Mouse (Mus musculus) G1E (cell line): ENCODE data around the gene Cops2. TPM values are rescaled to one million over a fixed set of nuclear protein-coding genes. Genes with fewer than 3 reads are reported as not detected.
A peak's percentile ranks its signal among the peaks of the same experiment; 100 is the strongest.

ENCODE experiments used
- ATAC-seq: 2 replicates; pipeline ENCODE4 v1.8.0; 2016; ENCODE audit warnings: mild to moderate bottlenecking; ENCODE audit not compliant: insufficient number of reproducible peaks, poor library complexity, low FRiP score, severe bottlenecking; ENCODE audit errors: extremely low read depth
- DNase-seq: peaks from one replicate; pipeline ENCODE4 v3.0.0; 2012; ENCODE audit warnings: low spot score
- H3K27me3 ChIP-seq: 2 replicates; pipeline ENCODE4 v1.6.1; 2012; ENCODE audit warnings: mild to moderate bottlenecking, low read length, inconsistent platforms; ENCODE audit not compliant: insufficient read depth
- H3K36me3 ChIP-seq: replicated peaks from 2 replicates; pipeline ENCODE3; 2012; ENCODE audit warnings: mild to moderate bottlenecking, inconsistent platforms
- H3K4me1 ChIP-seq: 2 replicates; pipeline ENCODE4 v1.6.1; 2012; ENCODE audit warnings: low read depth, low read length, inconsistent platforms, mixed read lengths; ENCODE audit not compliant: insufficient read depth
- H3K4me3 ChIP-seq: 2 replicates; pipeline ENCODE4 v1.5.1; 2012; ENCODE audit warnings: low read depth, mild to moderate bottlenecking, inconsistent platforms, low read length, moderate library complexity, mixed read lengths
- H3K9me3 ChIP-seq: replicated peaks from 2 replicates; pipeline ENCODE4 v1.6.1; 2012; ENCODE audit warnings: inconsistent platforms
- CTCF ChIP-seq: IDR thresholded peaks from 2 replicates; pipeline ENCODE4 v1.5.1; 2012; ENCODE audit warnings: low read depth, low read length, inconsistent platforms, mixed read lengths
- GATA1 ChIP-seq: IDR thresholded peaks from 2 replicates; pipeline ENCODE4 v1.6.1; 2012; ENCODE audit warnings: borderline replicate concordance, low read length, inconsistent platforms, mixed read lengths
- GATA2 ChIP-seq: IDR thresholded peaks from 2 replicates; pipeline ENCODE4 v1.6.1; 2012; ENCODE audit warnings: low read depth, low read length, inconsistent platforms, borderline replicate concordance
- POLR2AphosphoS5 ChIP-seq: IDR thresholded peaks from 2 replicates; pipeline ENCODE4 v1.6.1; 2012; ENCODE audit warnings: low read depth, low read length, inconsistent platforms; ENCODE audit not compliant: insufficient replicate concordance
- TAL1 ChIP-seq: conservative IDR thresholded peaks from 2 replicates; pipeline ENCODE4 v1.6.1; 2012; ENCODE audit warnings: low read depth, low read length, inconsistent platforms, mixed read lengths
- polyA plus RNA-seq: library from polyadenylated mRNA; stranded (reverse); fragments of >175 nt; gene quantifications from 2 replicates; pipeline ENCODE4 v1.2.3, GENCODE M21; 2012
- total RNA-seq, 2 experiments: library from RNA; stranded (forward) in 1 of 2; stranded (reverse) in 1 of 2; fragments of 200-1000 nt in 1 of 2; fragments of >200 nt in 1 of 2; fragmentation: Nextera tagmentation in 1 of 2; gene quantifications; 2 replicates each; pipeline ENCODE4 v1.2.3; 2014 to 2017

Gene Cops2
- total and polyA plus RNA-seq, 3 experiments, result 6.2 to 277 (median 163) TPM

GRCm38 (mm10) chr2:125896355-125896754, 37.4 kb upstream of the Cops2 start:
- H3K27me3 ChIP-seq, result no peaks in the 10 kb centered on the region
- H3K9me3 ChIP-seq, result no peaks in the 10 kb centered on the region
- ATAC-seq, result no peak
- no peak overlapping the region for H3K4me3 ChIP-seq
- H3K4me1 ChIP-seq, result peaks cover 21% of the 10 kb centered on the region
- no peak for DNase-seq
- H3K36me3 ChIP-seq, result peaks cover 48% of the 10 kb centered on the region
- TF ChIP-seq GATA1 (no peak), CTCF (no peak), GATA2 (no peak), POLR2AphosphoS5 (no peak), TAL1 (no peak)

- ATAC-seq (no peak), DNase-seq (no peak)
- Histone ChIP-seq H3K4me3 (no peak overlapping the region), H3K36me3 (peaks cover 47% of the 10 kb centered on the region), H3K4me1 (peaks cover 9% of the 10 kb centered on the region), H3K9me3 (no peaks in the 10 kb centered on the region), H3K27me3 (no peaks in the 10 kb centered on the region)
- TF ChIP-seq GATA1 (no peak), GATA2 (no peak), POLR2AphosphoS5 (no peak), CTCF (no peak), TAL1 (no peak)
Measured at GRCm38 (mm10) chr2:125895099-125895498, 36.2 kb upstream of the Cops2 start.

DNA sequence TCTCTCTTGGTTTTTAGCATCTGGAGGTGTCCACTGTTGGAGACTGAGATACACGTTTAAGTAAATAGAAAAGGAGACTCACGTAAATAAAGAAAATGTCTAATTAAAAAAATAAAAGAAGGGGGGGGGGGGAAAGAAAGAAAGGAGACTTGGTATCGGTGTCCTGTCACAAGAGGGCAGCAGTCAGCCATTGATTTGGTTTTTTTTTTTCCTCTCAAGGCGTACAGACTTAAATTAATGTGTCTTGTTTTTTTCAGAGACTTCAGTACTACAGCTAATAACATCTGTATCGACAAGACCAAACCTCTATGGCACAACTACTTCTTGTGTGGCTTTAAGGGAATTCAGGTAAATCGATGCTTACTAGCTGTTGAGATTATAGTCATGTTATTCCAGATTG, 34.2 kb upstream of the Cops2 start:
- ATAC-seq, result no peak
- Histone ChIP-seq H3K36me3 (peaks cover 45% of the 10 kb centered on the region), H3K27me3 (no peaks in the 10 kb centered on the region), H3K9me3 (no peaks in the 10 kb centered on the region), H3K4me1 (peaks cover 2% of the 10 kb centered on the region; the same call in 1 of the 2 replicates), H3K4me3 (no peak overlapping the region)
- TF ChIP-seq GATA1 (no peak), GATA2 (no peak), TAL1 (no peak), CTCF (no peak), POLR2AphosphoS5 (no peak)
- no peak for DNase-seq

DNA sequence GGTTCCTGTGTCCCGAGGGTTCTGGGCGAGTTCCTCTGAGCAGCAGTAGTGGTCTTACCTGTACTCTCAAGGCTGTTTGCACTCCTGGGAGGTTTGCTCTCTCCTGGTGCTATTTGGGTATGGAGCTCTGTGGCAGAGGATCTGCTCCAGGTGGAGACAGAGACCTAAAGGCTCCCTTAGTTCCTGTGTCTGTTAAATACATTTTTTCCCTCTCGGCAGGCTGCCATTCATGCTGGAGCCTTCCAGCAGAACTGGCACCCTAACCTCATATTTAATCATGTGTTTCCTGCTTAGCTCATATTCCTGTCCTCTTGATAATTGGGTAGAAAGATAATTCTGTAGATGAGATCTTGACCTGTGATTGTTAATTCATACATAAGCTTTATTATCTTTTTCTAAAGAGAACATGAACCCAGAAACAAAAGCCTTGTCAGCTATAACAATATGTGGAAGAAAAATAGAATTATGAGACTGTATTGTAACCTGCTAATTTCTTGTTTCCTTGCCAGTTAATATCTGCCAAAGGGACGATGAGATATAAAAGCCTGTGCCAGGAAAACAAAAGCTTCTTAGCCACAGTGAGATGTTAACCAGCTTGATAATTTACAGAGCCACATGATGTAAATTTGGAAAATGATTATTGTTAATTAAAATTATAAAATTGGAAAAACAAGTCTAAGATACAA, 27.1 kb upstream of the Cops2 start:
- H3K27me3 ChIP-seq, result no peaks in the 10 kb centered on the region

GRCm38 (mm10) chr2:125870159-125870558, 11.2 kb upstream of the Cops2 start:
- no peak overlapping the region for H3K4me3 ChIP-seq
- peaks cover 38% of the 10 kb centered on the region for H3K36me3 ChIP-seq
- H3K27me3 ChIP-seq, result no peaks in the 10 kb centered on the region
- TF ChIP-seq GATA1 (no peak), TAL1 (no peak), CTCF (no peak)
- no peaks in the 10 kb centered on the region for H3K9me3 ChIP-seq
- H3K4me1 ChIP-seq, result peaks cover 34% of the 10 kb centered on the region
- DNase-seq (no peak), ATAC-seq (no peak)

More for the DNA sequence above, 27.1 kb upstream of the Cops2 start:
- Histone ChIP-seq H3K36me3 (peaks cover 21% of the 10 kb centered on the region), H3K9me3 (no peaks in the 10 kb centered on the region), H3K4me3 (no peak overlapping the region), H3K4me1 (no peaks in the 10 kb centered on the region)
- ATAC-seq (no peak; the same call in 1 of the 2 replicates), DNase-seq (no peak)
- TF ChIP-seq TAL1 (no peak), GATA1 (no peak), GATA2 (no peak), CTCF (no peak), POLR2AphosphoS5 (no peak)

DNA sequence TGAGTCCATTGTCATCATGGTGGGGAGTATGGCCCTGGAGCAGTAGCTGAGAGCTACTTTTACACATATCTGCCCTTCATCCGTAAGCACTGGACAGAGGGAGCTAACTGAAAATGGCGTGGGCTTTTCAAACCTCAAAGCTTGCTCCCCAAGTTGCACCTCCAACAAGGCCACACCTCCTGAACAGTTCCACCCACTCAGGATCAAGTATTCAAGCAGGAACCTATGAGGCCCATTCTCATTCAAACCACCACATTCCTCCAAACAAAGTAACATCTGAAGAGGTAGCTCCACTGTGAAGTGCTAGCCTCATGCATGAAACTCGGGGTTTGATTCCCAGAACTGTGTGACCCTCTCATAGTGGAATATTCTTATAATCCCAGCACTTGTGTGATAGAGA, 9.4 kb upstream of the Cops2 start:
- no peak for TF ChIP-seq GATA2
- TF ChIP-seq TAL1, result no peak
- no peak for TF ChIP-seq POLR2AphosphoS5
- TF ChIP-seq GATA1, result no peak
- TF ChIP-seq CTCF, result no peak
- ATAC-seq (no peak), DNase-seq (no peak)
- no peak overlapping the region for H3K4me3 ChIP-seq
- no peaks in the 10 kb centered on the region for H3K27me3 ChIP-seq
- peaks cover 42% of the 10 kb centered on the region for H3K4me1 ChIP-seq
- H3K36me3 ChIP-seq, result peaks cover 36% of the 10 kb centered on the region
- no peaks in the 10 kb centered on the region for H3K9me3 ChIP-seq

- Histone ChIP-seq H3K4me3 (peak overlapping the region; percentile 75), H3K27me3 (no peaks in the 10 kb centered on the region), H3K36me3 (peaks cover 24% of the 10 kb centered on the region), H3K4me1 (peaks cover 39% of the 10 kb centered on the region), H3K9me3 (no peaks in the 10 kb centered on the region)
- DNase-seq (peak; percentile 48), ATAC-seq (peak; percentile 72)
- TF ChIP-seq GATA2 (no peak), GATA1 (no peak), TAL1 (no peak), CTCF (no peak), POLR2AphosphoS5 (no peak)
Measured at GRCm38 (mm10) chr2:125866058-125866740, 7.3 kb upstream of the Cops2 start.
